Mouse (Mus musculus): Measurements from ENCODE around the gene Myof.

DNA sequence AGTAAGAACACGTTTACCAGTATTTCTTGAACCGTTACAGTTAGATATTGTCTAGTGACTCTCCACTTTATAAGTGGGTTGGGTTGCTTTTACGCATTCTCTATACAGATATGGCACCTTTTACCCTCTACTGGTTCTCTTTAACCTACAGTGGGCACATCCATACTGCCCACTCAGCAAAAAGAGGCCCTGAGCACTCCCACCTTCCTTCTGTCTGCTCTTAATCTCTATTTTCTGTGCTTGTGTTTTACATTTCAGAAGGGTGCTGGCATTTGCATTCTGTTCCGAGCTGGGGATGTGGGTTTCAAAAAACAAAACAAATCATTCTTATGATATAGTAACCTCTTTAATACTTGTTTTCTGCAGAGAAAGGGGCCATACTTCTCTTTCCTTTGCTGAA lies 72.8 kb downstream of the Myof start:
- TF ChIP-seq EP300 (IDR thresholded peaks at IDR 0.05): no peak
- no peak for TF ChIP-seq CTCF (IDR thresholded peaks at IDR 0.05)
